Mouse (Mus musculus): ENCODE results near the gene Scg3.
"Not testable (repeated sequence)": the region's sequence is repeated elsewhere in the genome, so short reads cannot be mapped to it uniquely, and the experiment has no call there.

The Scg3 gene

GRCm38 (mm10) chr9:75625556-75626307 lies 58.1 kb downstream of the Scg3 start, which contains the start of gene Lysmd2:
Gene Lysmd2, plus strand, starts transcription at chr9:75625741.
- peak; percentile 64 for DNase-seq (ENCODE audit: low spot score)

- peak; percentile 11 for DNase-seq (ENCODE audit: low spot score)
Measured at GRCm38 (mm10) chr9:75624983-75625555, 58.8 kb downstream of the Scg3 start.

- DNase-seq (ENCODE audit: low spot score) = no peak
Measured at GRCm38 (mm10) chr9:75621428-75621827, 62.4 kb downstream of the Scg3 start.

- not testable (repeated sequence) for DNase-seq (ENCODE audit: low spot score)
Measured at GRCm38 (mm10) chr9:75619761-75620160, 64.1 kb downstream of the Scg3 start.

- no peak for DNase-seq (ENCODE audit: low spot score)
Measured at GRCm38 (mm10) chr9:75618836-75619400, 64.9 kb downstream of the Scg3 start.

GRCm38 (mm10) chr9:75616560-75616959 lies 67.3 kb downstream of the Scg3 start:
- DNase-seq (ENCODE audit: low spot score) = no peak

- peak; percentile 85 for DNase-seq (ENCODE audit: low spot score)
Measured at GRCm38 (mm10) chr9:75610571-75611493, 73.0 kb downstream of the Scg3 start, which contains the start of gene Tmod2. Gene Tmod2, minus strand, starts transcription at chr9:75611325.

GRCm38 (mm10) chr9:75609965-75610364 lies 73.9 kb downstream of the Scg3 start:
- peak; percentile 15 for DNase-seq (ENCODE audit: low spot score)

GRCm38 (mm10) chr9:75609505-75609904 lies 74.4 kb downstream of the Scg3 start:
- DNase-seq (ENCODE audit: low spot score) = no peak

- DNase-seq (ENCODE audit: low spot score) = no peak
Measured at GRCm38 (mm10) chr9:75607496-75607895, 76.4 kb downstream of the Scg3 start.

GRCm38 (mm10) chr9:75601510-75601909 lies 82.3 kb downstream of the Scg3 start:
- peak; percentile 15 for DNase-seq (ENCODE audit: low spot score)

- no peak for DNase-seq (ENCODE audit: low spot score)
Measured at GRCm38 (mm10) chr9:75600166-75600934, 83.5 kb downstream of the Scg3 start.

GRCm38 (mm10) chr9:75599191-75599841 lies 84.5 kb downstream of the Scg3 start:
- DNase-seq (ENCODE audit: low spot score) = no peak

- no peak for DNase-seq (ENCODE audit: low spot score)
Measured at GRCm38 (mm10) chr9:75597596-75597995, 86.3 kb downstream of the Scg3 start.

GRCm38 (mm10) chr9:75597036-75597435 lies 86.8 kb downstream of the Scg3 start:
- no peak for DNase-seq (ENCODE audit: low spot score)

- peak; percentile 18 for DNase-seq (ENCODE audit: low spot score)
Measured at GRCm38 (mm10) chr9:75593481-75593880, 90.4 kb downstream of the Scg3 start.
